Comparison of ENCODE assay signal across 29 mouse cellular contexts in the genomic region with DNA sequence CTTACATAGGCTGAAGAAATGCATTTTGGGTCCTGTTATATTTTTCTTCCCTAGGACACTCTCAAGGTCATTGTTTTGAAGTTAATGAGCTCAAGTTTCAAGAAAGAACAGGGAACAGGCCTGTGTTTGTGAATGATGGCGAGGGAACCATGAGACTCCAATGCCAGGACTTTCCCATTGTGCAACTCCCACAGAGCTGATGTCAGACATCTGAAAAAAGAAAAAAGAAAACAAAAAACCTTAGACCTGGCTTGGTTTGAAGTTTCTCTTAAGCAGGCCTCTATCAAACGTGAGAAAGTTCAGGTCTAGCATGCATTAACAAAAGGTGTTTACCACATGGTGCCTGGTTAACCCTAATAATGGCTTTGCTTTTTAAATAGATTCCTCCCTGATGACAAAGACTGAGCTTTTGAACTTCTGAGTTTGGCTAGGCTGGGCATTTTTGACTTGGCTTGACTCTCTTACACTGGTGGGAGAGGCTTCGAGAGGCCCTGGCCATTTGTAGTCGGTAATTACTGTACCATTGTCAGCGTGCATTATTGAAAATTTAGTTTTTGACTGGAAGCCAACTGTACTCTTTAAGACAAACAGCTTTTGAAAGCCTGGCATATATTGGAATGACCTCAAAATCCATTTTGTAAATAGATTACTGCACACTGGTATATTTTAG. TPM values are rescaled to one million over a fixed set of nuclear protein-coding genes. Genes with fewer than 3 reads are reported as not detected.
DNase-seq lines count a peak whose midpoint lies in the region; ATAC-seq and TF ChIP-seq lines count a peak whose summit lies in the region.
"Had no signal": no experiment of that assay in that cellular context is flagged by ENCODE, and none has a peak within 500 bp of the region (broad histone marks: within the 10 kb centered on the region; RNA-seq: fewer than 3 reads in every experiment).

No protein-coding gene starts in this region.

- no peak for ATAC-seq in heart, embryonic 12.5 days (ENCODE audit: insufficient number of reproducible peaks, low FRiP score)
- ATAC-seq: intestine, embryonic 16.5 days; midbrain, embryonic 15.5 days had no signal

- no peak overlapping the region for H3K27ac ChIP-seq in heart, embryonic 12.5 days (ENCODE audit: poor library complexity, severe bottlenecking)
- H3K27ac ChIP-seq: embryonic facial prominence, embryonic 13.5 days; forebrain, embryonic 12.5 days; hindbrain, embryonic 13.5 days; lung, embryonic 15.5 days; midbrain, embryonic 10.5 days; midbrain, embryonic 15.5 days; stomach, postnatal 0 days had no signal

- 76% methylated on average over 5 of the region's 5 CpGs for WGBS in heart, embryonic 12.5 days

- no peaks in the 10 kb centered on the region for H3K36me3 ChIP-seq in heart, embryonic 12.5 days
- H3K36me3 ChIP-seq: embryonic facial prominence, embryonic 13.5 days; forebrain, embryonic 12.5 days; G1E; hindbrain, embryonic 13.5 days; lung, embryonic 15.5 days; midbrain, embryonic 10.5 days; midbrain, embryonic 15.5 days had no signal

- no peak overlapping the region for H3K4me2 ChIP-seq in heart, embryonic 12.5 days
- H3K4me2 ChIP-seq: embryonic facial prominence, embryonic 13.5 days; forebrain, embryonic 12.5 days; heart, embryonic 11.5 days; hindbrain, embryonic 13.5 days; liver, embryonic 11.5 days; lung, embryonic 15.5 days; midbrain, embryonic 15.5 days had no signal

- no peak for TF ChIP-seq POLR2A in brain, embryonic 14.5 days (IDR thresholded peaks at IDR 0.05; ENCODE audit: borderline replicate concordance, extremely low read depth, insufficient read depth, insufficient read length, poor library complexity, severe bottlenecking)

- DNase-seq in adrenal gland, postnatal 14 days: peak; percentile 50
- DNase-seq in adrenal gland, postnatal 10 days: no peak
- DNase-seq in heart, adult 11 months: peak; percentile 72
- peak; percentile 55 for DNase-seq in Muller cell, postnatal 12 days (ENCODE audit: inconsistent ontology term)
- DNase-seq in brain, embryonic 14.5 days (ENCODE audit: low read depth): peak; percentile 60
- no peak for DNase-seq in spleen, postnatal 14 days (ENCODE audit: low spot score in 2 of 2)
- DNase-seq in kidney, adult 9 months: no peak
- DNase-seq: adrenal gland, adult 8-10 months; cerebellum, adult 11 months; cerebellum, adult 9-10 months; embryo, embryonic 11 days; heart, postnatal 4 days; kidney, adult 8-10 months; kidney, postnatal 10 days; right cerebral cortex, postnatal 25 days; thymus, adult 18-20 months; thymus, postnatal 36 days had no signal

- peaks cover 28% of the 10 kb centered on the region for H3K4me1 ChIP-seq in heart, embryonic 12.5 days (replicated peaks)
- H3K4me1 ChIP-seq: embryonic facial prominence, embryonic 13.5 days; hindbrain, embryonic 13.5 days; lung, embryonic 15.5 days; midbrain, embryonic 15.5 days had no signal

- H3K9ac ChIP-seq in heart, embryonic 12.5 days: no peak overlapping the region
- H3K9ac ChIP-seq: embryonic facial prominence, embryonic 13.5 days; forebrain, embryonic 12.5 days; hindbrain, embryonic 13.5 days; lung, embryonic 15.5 days; midbrain, embryonic 15.5 days had no signal

- H3K27me3 ChIP-seq in heart, embryonic 12.5 days (replicated peaks): no peaks in the 10 kb centered on the region
- H3K27me3 ChIP-seq: embryonic facial prominence, embryonic 13.5 days; forebrain, embryonic 12.5 days; hindbrain, embryonic 13.5 days; lung, embryonic 15.5 days; midbrain, embryonic 15.5 days had no signal

- no peak for TF ChIP-seq CTCF in brain, embryonic 14.5 days (IDR thresholded peaks at IDR 0.05; ENCODE audit: borderline replicate concordance, extremely low read depth, insufficient read depth, insufficient read length)

- H3K4me3 ChIP-seq in heart, embryonic 12.5 days: no peak overlapping the region
- H3K4me3 ChIP-seq: embryonic facial prominence, embryonic 13.5 days; forebrain, embryonic 12.5 days; hindbrain, embryonic 13.5 days; lung, embryonic 15.5 days; midbrain, embryonic 10.5 days; midbrain, embryonic 15.5 days had no signal

- H3K9me3 ChIP-seq in heart, embryonic 12.5 days (replicated peaks): no peaks in the 10 kb centered on the region
- H3K9me3 ChIP-seq: embryonic facial prominence, embryonic 13.5 days; forebrain, embryonic 12.5 days; G1E; hindbrain, embryonic 13.5 days; lung, embryonic 15.5 days; midbrain, embryonic 10.5 days; midbrain, embryonic 15.5 days had no signal

RNA-seq across cellular contexts. Expression of a gene that starts 29.9 kb away (rescaled TPM):
- total RNA-seq in adrenal gland, postnatal 14 days (2021): 93.6 and 103 TPM in 2 replicates
- total RNA-seq in adrenal gland, postnatal 10 days (2021): 10 to 100 TPM; 79.2 to 94.0 TPM
- 47.9 and 48.8 TPM in 2 replicates for polyA plus RNA-seq in heart, embryonic 12.5 days (2016; fragmentation: Nextera tagmentation; extraction: Ambion mirVana)
- 11.0 and 11.2 TPM in 2 replicates for polyA plus RNA-seq in brain, embryonic 14.5 days (2012; rRNA removed)

Comparison
In these comparisons a context has a peak if more than half of its experiments do, and no peak if none do; other contexts are left out.
1. DNase-seq: peak in adrenal gland, postnatal 14 days (single experiment), heart, adult 11 months (single experiment), Muller cell, postnatal 12 days (single experiment) and brain, embryonic 14.5 days (single experiment); none in adrenal gland, postnatal 10 days (single experiment), spleen, postnatal 14 days (0 of 2) and kidney, adult 9 months (single experiment).